Mouse (Mus musculus) layer of hippocampus, adult 8-10 months (tissue): ENCODE results near the gene Tle2. TPM values are rescaled to one million over a fixed set of nuclear protein-coding genes. Genes with fewer than 3 reads are reported as not detected.

Source experiments
- DNase-seq, 2 experiments: peaks; one replicate each; pipeline ENCODE4 v3.0.0; 2022; ENCODE audit warnings: low spot score in 2 of 2
- total RNA-seq, 4 experiments: library from RNA; stranded (reverse); gene quantifications; 2 replicates each; pipeline ENCODE4 v1.2.4; 2022

Gene Tle2
- 10 to 100 TPM; 34.5 to 59.9 (median 38.5) TPM for total RNA-seq

DNA sequence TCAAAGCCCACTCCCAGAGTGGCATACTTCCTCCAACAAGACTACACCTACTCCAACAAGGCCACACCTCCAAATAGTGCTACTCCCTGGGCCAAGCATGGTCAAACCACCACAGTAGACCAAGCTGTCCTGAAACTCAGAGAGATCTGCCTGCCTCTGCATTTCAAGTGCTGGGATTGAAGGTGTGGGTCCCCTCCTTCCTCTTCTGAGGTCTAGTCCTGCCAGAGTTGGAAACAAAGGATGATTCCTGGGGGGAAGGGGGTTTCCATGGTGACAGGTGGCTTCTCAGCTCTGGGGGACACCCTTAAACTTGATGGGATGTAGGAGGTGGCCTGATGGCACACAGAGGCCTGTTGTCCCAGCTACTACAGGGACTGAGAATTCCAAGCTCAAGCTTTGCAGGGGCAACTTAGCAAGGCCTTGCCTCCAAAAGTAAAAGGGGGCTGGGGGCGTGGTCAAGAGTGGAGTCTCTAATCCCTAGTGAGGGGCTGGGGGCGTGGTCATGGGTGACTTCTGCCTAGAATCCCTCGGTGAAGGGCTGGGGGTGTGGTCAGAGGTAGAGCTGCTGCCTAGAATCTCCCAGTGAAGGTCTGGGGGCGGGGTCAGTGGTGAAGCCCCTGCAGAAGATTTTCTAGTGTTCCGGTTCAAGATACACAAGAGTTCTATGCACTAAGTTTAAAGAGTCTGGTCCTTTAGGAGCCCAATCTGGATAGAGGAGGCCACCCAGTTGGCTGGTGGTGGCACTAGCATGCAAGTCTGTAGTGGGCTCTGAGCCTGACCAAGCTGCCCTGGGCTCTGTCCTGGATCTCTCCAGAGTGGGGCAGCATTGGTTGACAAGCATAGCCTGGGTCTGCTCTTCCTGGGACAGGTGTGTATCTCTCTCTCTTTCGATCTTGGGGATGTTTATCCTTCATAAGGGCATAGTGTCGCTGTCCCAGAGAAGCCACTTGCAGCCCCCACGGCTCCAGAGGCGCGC lies at the start of gene Tle2:
Tle2 (plus strand) TSS at position 481 of the 976 bp plus-strand sequence.
- DNase-seq = no peak

- DNase-seq = no peak
Observed at GRCm38 (mm10) chr10:81525017-81525694, 49.2 kb upstream of the Tle2 start.

GRCm38 (mm10) chr10:81526779-81527178 lies 47.6 kb upstream of the Tle2 start:
- DNase-seq = peak in 1 of 2 experiments; percentile 74

DNA sequence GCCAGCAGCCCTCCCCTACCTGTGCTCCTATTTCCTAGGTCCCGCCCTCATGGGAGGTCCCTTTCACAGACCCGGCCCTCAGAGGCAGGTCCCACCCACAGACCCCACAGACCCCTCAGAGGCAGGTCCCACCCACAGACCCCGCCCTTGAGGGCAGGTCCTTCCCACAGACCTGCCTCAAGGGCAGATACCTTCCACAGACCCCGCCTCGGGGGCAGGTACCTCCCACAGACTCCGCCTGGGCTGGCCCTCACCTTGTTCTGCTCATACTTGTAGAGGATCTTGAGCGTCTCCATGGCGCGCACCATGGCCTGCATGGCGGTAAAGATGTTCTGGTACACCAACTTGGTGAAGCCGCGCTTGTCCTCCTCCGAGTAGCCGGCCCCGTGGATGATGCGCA lies 39.5 kb upstream of the Tle2 start:
- no peak for DNase-seq

- no peak for DNase-seq
Observed at GRCm38 (mm10) chr10:81536734-81537133, 37.6 kb upstream of the Tle2 start.

- no peak for DNase-seq
Observed at GRCm38 (mm10) chr10:81537429-81537828, 36.9 kb upstream of the Tle2 start.

DNA sequence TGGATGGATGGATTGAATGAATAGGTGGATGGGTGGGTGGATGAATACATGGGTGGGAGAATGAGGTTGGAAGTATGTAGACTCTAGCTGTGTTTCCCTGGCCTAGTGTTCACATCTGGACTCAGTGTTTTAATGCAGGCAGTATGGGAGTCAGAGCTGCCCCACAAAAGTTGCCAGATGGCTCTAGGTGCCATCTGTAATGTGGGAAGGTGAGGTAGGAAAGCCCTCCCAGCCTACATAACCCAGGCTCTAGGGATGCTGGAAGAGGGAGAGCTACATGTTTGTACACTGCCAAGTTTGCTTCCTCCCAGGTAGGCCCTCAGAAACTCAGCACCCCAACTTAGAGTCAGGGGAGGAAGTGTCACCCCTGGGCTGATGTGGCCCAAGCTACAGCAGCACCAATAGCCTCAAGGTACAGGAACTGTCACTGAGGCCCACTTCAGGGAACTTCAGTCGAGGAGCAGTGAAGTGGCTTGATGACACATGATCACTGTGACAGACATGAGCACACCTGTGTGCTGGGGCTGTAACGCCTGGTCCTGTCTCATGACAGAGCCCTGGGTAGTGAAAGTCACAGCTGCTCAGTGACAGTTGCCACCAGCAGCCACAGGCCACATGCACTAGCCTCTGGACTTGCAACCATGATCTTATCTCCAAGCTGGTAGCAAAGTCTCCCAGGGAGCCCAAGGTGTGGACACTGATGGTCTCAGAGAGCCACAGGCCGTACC lies 35.9 kb upstream of the Tle2 start:
- DNase-seq = no peak

- no peak for DNase-seq
Observed at GRCm38 (mm10) chr10:81541363-81541762, 33.0 kb upstream of the Tle2 start.

DNA sequence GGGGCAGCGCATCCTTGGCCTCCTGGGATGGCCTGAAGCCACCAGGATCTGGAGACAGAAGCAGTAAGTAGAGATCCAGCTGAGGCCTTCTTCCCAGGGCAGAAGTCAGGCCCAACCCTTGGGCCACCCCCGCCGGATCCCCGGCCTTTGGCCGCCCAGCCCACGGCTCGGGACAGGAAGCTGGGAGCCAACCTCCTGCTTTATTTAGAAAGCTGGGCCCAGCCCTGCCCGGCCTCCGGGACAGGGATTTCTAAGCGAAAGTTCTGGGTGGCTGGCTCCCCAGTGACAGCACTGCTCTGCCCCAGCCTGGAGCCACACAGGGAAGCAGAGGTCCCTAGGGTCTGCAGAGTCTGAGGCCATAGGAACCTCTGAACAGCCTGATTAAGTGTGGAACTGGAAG lies 32.6 kb upstream of the Tle2 start:
- no peak for DNase-seq

GRCm38 (mm10) chr10:81542727-81543460 lies 31.5 kb upstream of the Tle2 start:
- DNase-seq = no peak

- no peak for DNase-seq
Observed at GRCm38 (mm10) chr10:81543633-81544032, 30.7 kb upstream of the Tle2 start.

- no peak for DNase-seq
Observed at GRCm38 (mm10) chr10:81544296-81545160, 29.8 kb upstream of the Tle2 start.

GRCm38 (mm10) chr10:81545161-81545747 lies 29.1 kb upstream of the Tle2 start, which contains the start of gene Gna11:
Gene Gna11, minus strand, starts transcription at chr10:81545190.
- DNase-seq = peak; percentile 99

DNA sequence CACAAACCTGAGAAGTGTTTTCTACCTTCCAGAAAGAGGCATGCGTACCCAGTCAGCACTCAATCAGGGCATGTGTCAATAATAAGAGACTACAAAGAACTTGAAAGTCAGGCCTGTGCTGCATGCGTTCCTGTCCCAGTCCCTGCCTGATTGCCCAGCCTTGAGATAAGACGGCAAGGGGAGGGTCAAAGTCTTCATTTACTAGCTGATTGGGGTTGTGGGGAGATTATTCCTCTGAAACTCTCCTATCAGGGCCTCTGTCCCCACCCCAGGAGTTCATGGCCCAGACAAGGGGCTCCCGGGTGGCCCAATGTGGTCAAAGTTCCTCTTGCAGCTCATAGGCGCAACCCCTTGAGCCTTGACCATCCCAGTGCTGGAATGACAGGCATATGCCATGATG lies 28.0 kb upstream of the Tle2 start:
- no peak for DNase-seq

DNA sequence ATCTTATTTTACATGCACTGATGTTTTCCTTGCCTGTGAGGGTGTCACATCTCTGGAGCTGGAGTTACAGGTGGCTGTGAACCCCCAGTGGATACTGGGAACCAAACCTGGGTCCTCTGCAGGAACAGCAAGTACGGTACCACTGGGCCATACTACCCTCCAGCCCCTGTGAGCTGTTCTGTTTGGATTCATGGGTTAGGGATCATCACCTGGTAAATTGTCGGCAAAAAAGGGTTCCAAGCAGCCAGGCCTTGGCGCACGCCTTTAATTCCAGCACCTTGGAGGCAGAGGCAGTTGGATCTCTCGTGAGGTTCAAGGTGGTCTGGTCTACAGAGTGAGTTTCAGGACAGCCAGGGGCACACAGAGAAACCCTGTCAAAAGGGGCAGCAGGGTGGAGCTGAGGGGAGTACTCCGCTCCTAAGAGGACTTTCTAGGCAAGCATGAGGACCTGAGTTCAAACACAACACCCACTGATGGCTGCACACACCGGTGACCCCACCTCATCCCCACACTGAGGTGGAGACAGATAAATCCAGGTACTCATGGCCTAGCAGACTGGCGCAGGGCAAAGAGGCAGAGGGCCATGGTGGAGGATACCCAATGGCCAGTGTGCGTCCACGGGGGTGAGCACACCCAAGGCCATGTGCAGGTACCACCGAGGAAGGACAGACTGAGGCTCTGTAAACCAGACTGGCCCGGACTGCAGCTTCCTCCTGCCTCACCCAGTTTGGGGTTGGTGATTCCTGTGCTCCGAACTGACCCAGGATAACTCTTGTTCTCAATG lies 27.4 kb upstream of the Tle2 start:
- no peak for DNase-seq

GRCm38 (mm10) chr10:81548944-81549343 lies 25.4 kb upstream of the Tle2 start:
- no peak for DNase-seq

- DNase-seq = no peak
Observed at GRCm38 (mm10) chr10:81550257-81550656, 24.1 kb upstream of the Tle2 start.

- peak; percentile 84 for DNase-seq
Observed at GRCm38 (mm10) chr10:81551597-81552102, 22.7 kb upstream of the Tle2 start.

- no peak for DNase-seq
Observed at GRCm38 (mm10) chr10:81553232-81553631, 21.1 kb upstream of the Tle2 start.
